8 mouse cellular contexts compared by ENCODE assay signal in genomic region chr2:128863777-128864331, GRCm38 (mm10). TPM values are rescaled to one million over a fixed set of nuclear protein-coding genes. Genes with fewer than 3 reads are reported as not detected.
DNase-seq lines count a peak whose midpoint lies in the region; ATAC-seq and TF ChIP-seq lines count a peak whose summit lies in the region.

No protein-coding gene starts in this region.

- H3K9me3 ChIP-seq in intestine, embryonic 16.5 days (ENCODE audit: control insufficient read depth, low read length) = no peaks in the 10 kb centered on the region

- peaks cover 13% of the 10 kb centered on the region; the same call in 1 of the 2 replicates for H3K4me1 ChIP-seq in intestine, embryonic 16.5 days (ENCODE audit: control insufficient read depth, insufficient read depth, low read length)
- H3K4me1 ChIP-seq in liver, adult 2 months (ENCODE audit: control insufficient read depth, insufficient read depth, low read length) = peaks cover 2% of the 10 kb centered on the region; the same call in 1 of the 2 replicates

- WGBS in intestine, embryonic 16.5 days = 1% methylated on average over 37 of the region's 38 CpGs
- WGBS in liver, adult 2 months = 2% methylated on average over 38 of the region's 38 CpGs

- peak overlapping the region; percentile 96 for H3K4me2 ChIP-seq in intestine, embryonic 16.5 days (ENCODE audit: low read depth, low read length)

- peak; percentile 40 to 63 for DNase-seq in layer of hippocampus, postnatal 10 days (ENCODE audit: low spot score in 2 of 2)
- DNase-seq in layer of hippocampus, adult 9-11 months = no peak
- peak; percentile 80 for DNase-seq in embryo, embryonic 9.5 days (ENCODE audit: extremely low spot score)
- peak; percentile 94 for DNase-seq in heart, adult 11 months
- DNase-seq in liver, adult 2 months (ENCODE audit: extremely low read depth, low read depth, low spot score) = no peak
- DNase-seq in neural tube, embryonic 10.5 days (ENCODE audit: extremely low spot score, low spot score) = peak; percentile 75
- DNase-seq in yolk sac, embryonic 10.5 days (ENCODE audit: low spot score) = peak; percentile 71

- peak; percentile 87 for ATAC-seq in intestine, embryonic 16.5 days

- no peak overlapping the region for H3K27ac ChIP-seq in intestine, embryonic 16.5 days (ENCODE audit: low read length)
- H3K27ac ChIP-seq in liver, adult 2 months (replicated peaks; ENCODE audit: insufficient read depth, low read depth, low read length) = no peak overlapping the region

- peak overlapping the region; percentile 71 for H3K9ac ChIP-seq in intestine, embryonic 16.5 days (ENCODE audit: low read depth, low read length)
- H3K9ac ChIP-seq in liver, adult 2 months (ENCODE audit: low read depth, low read length) = peak overlapping the region; percentile 50; the same call in 1 of the 2 replicates

- no peaks in the 10 kb centered on the region for H3K36me3 ChIP-seq in intestine, embryonic 16.5 days (ENCODE audit: control insufficient read depth, insufficient read depth, low read length)
- H3K36me3 ChIP-seq in liver, adult 2 months (ENCODE audit: control insufficient read depth, insufficient read depth, low read length) = no peaks in the 10 kb centered on the region

- peak overlapping the region; percentile 63 for H3K4me3 ChIP-seq in intestine, embryonic 16.5 days (ENCODE audit: low read length)
- H3K4me3 ChIP-seq in liver, adult 2 months (ENCODE audit: insufficient read depth, low read depth, low read length) = peak overlapping the region; percentile 53

- TF ChIP-seq POLR2A in liver, adult 2 months (IDR thresholded peaks at IDR 0.05; ENCODE audit: extremely low read depth, insufficient read depth, low read length) = no peak

- TF ChIP-seq CTCF in liver, adult 2 months (IDR thresholded peaks at IDR 0.05; ENCODE audit: low read depth, low read length) = 0 out of 2 replicates have a peak, but pooled peaks have one; percentile 6

- peaks cover 7% of the 10 kb centered on the region for H3K27me3 ChIP-seq in intestine, embryonic 16.5 days (replicated peaks; ENCODE audit: control insufficient read depth, insufficient read depth, low read length)
- H3K27me3 ChIP-seq in liver, adult 2 months (ENCODE audit: control insufficient read depth, insufficient read depth, low read length) = peaks cover 10% of the 10 kb centered on the region

- no peaks in the 10 kb centered on the region for H3K79me2 ChIP-seq in liver, adult 2 months (ENCODE audit: control insufficient read depth, insufficient read depth, low read length)

RNA-seq across cellular contexts. Expression of gene Fbln7, which starts 1.1 kb away (rescaled TPM):
- 1 to 10 TPM; 2.3 TPM for total RNA-seq in layer of hippocampus, postnatal 10 days (2021)
- polyA plus RNA-seq in intestine, embryonic 16.5 days (2015; fragmentation: Nextera tagmentation; extraction: Ambion mirVana) = 12.4 and 13.3 TPM in 2 replicates
- 0.28 and 0.34 TPM in 2 replicates for total RNA-seq in liver, adult 2 months (2014; rRNA removed)
- polyA plus RNA-seq in liver, adult 2 months (2012; rRNA removed) = 0.22 and 0.25 TPM in 2 replicates

RNA-seq across cellular contexts. Expression of gene Tmem87b, which starts 45.9 kb away (rescaled TPM):
- 10 to 100 TPM; 36.4 to 40.4 TPM for total RNA-seq in layer of hippocampus, postnatal 10 days (2021)
- 54.6 and 62.4 TPM in 2 replicates for polyA plus RNA-seq in intestine, embryonic 16.5 days (2015; fragmentation: Nextera tagmentation; extraction: Ambion mirVana)
- total RNA-seq in liver, adult 2 months (2014; rRNA removed) = 20.0 and 23.4 TPM in 2 replicates
- polyA plus RNA-seq in liver, adult 2 months (2012; rRNA removed) = 5.8 and 6.9 TPM in 2 replicates

Comparison
In these comparisons a context has a peak if more than half of its experiments do, and no peak if none do; other contexts are left out.
1. DNase-seq: peak in layer of hippocampus, postnatal 10 days (2 of 2), embryo, embryonic 9.5 days (single experiment), heart, adult 11 months (single experiment), neural tube, embryonic 10.5 days (single experiment) and yolk sac, embryonic 10.5 days (single experiment); none in layer of hippocampus, adult 9-11 months (single experiment) and liver, adult 2 months (single experiment).